Mouse (Mus musculus) C2C12 (cell line): ENCODE data around the gene Mrpl49. TPM values are rescaled to one million over a fixed set of nuclear protein-coding genes. Genes with fewer than 3 reads are reported as not detected.
A peak's percentile ranks its signal among the peaks of the same experiment; 100 is the strongest.

Experiments
- H3K27me3 ChIP-seq: one replicate; pipeline ENCODE4 v1.6.1; 2011; ENCODE audit not compliant: control insufficient read depth, insufficient read depth, insufficient read length
- H3K36me3 ChIP-seq: one replicate; pipeline ENCODE4 v1.6.1; 2011; ENCODE audit not compliant: control insufficient read depth, insufficient read depth
- H3K4me3 ChIP-seq: one replicate; pipeline ENCODE4 v1.5.1; 2011; ENCODE audit warnings: mild to moderate bottlenecking, control low read depth; ENCODE audit not compliant: poor library complexity, insufficient read depth, severe bottlenecking
- H3K79me2 ChIP-seq: one replicate; pipeline ENCODE4 v1.6.1; 2011; ENCODE audit not compliant: control insufficient read depth, insufficient read depth
- H3K79me3 ChIP-seq: one replicate; pipeline ENCODE4 v1.6.1; 2011; ENCODE audit warnings: low read depth, control low read depth
- H3ac ChIP-seq: one replicate; pipeline ENCODE3; 2011; ENCODE audit warnings: low read depth; ENCODE audit not compliant: control insufficient read depth, insufficient read length
- CEBPB ChIP-seq: IDR thresholded peaks from one replicate; pipeline ENCODE4 v1.6.1; 2011; ENCODE audit warnings: low read depth, mild to moderate bottlenecking, control low read depth, moderate library complexity
- CTCF ChIP-seq: IDR thresholded peaks from one replicate; pipeline ENCODE4 v1.5.1; 2011; ENCODE audit not compliant: control insufficient read depth, insufficient read depth, insufficient read length
- FOSL1 ChIP-seq: IDR thresholded peaks from one replicate; pipeline ENCODE4 v1.8.0; 2011; ENCODE audit warnings: mild to moderate bottlenecking, low read length; ENCODE audit not compliant: poor library complexity, insufficient read depth, severe bottlenecking
- MAX ChIP-seq: IDR thresholded peaks from one replicate; pipeline ENCODE4 v1.6.1; 2011; ENCODE audit warnings: mild to moderate bottlenecking, control low read depth
- MYOD1 ChIP-seq: IDR thresholded peaks from one replicate; pipeline ENCODE4 v1.6.1; 2011; ENCODE audit warnings: low read depth; ENCODE audit not compliant: control insufficient read depth, insufficient read length
- MYOG ChIP-seq: IDR thresholded peaks from one replicate; pipeline ENCODE4 v1.6.1; 2011; ENCODE audit not compliant: control insufficient read depth, insufficient read length; ENCODE audit errors: extremely low read depth
- USF1 ChIP-seq: IDR thresholded peaks from one replicate; pipeline ENCODE4 v1.6.1; 2011; ENCODE audit warnings: low read depth, mild to moderate bottlenecking, control low read depth, moderate library complexity
- polyA plus RNA-seq: library from polyadenylated mRNA; unstranded; fragments of >200 nt; fragmentation: generic; extraction: Trizol; gene quantifications from one replicate; pipeline ENCODE4 v1.2.1, GENCODE M21; 2012; ENCODE audit warnings: missing spikeins

Gene Mrpl49
- polyA plus RNA-seq, 1 experiment = 60.0 TPM

DNA sequence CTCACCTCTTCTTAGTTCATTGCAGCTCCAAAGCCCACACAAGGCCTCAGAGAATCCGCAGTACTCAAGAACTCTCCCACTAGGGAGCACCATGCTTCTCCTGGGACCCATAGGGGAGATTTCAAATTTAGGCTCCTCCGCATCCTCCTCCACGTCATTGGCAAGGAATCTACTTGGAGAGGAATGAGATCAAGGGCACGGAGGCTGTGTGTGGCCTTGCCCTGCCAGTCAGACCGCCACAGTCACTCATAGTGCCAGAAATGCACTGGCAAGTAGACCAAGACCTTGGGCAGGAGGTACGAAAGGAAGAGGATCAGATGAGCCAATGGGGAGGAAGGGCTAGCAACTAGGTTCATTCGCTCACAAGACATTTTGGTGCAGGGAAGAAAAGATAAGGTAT is 33.7 kb downstream of the Mrpl49 start:
- Histone ChIP-seq H3K79me2 (no peaks in the 10 kb centered on the region), H3K79me3 (no peaks in the 10 kb centered on the region), H3K4me3 (no peak overlapping the region), H3K36me3 (no peaks in the 10 kb centered on the region), H3K27me3 (peaks cover 29% of the 10 kb centered on the region), H3ac (no peak overlapping the region)
- no peak for TF ChIP-seq MYOD1
- TF ChIP-seq USF1 = no peak
- no peak for TF ChIP-seq MAX
- no peak for TF ChIP-seq CTCF
- TF ChIP-seq FOSL1 = no peak
- TF ChIP-seq MYOG = no peak
- no peak for TF ChIP-seq CEBPB

- Histone ChIP-seq H3ac (no peak overlapping the region), H3K79me3 (no peaks in the 10 kb centered on the region), H3K36me3 (no peaks in the 10 kb centered on the region), H3K4me3 (no peak overlapping the region), H3K27me3 (peaks cover 29% of the 10 kb centered on the region), H3K79me2 (no peaks in the 10 kb centered on the region)
- TF ChIP-seq MAX (no peak), MYOD1 (no peak), CTCF (no peak), USF1 (no peak), FOSL1 (no peak), MYOG (no peak), CEBPB (no peak)
These were observed 34.5 kb downstream of the Mrpl49 start for GRCm38 (mm10) chr19:6023059-6023458.

DNA sequence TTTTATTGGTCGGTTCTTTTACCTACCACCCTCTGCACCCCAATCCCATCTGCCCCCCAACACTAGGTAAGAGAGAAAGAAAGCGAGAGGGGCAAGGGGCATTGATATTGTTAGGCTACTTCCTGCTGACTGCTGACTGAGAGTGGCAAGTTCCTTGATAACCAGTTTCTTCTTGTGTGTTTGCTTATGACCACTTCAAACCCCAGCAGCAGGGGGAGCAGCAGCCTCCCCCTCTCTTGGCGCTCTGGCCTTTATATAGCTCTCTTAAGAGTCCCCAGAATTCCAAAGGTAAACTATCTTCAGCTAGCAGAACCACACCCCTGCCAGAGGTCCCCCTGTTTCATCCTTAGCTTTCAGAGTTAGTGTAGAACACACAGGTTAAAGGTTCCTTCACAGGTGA is 37.3 kb downstream of the Mrpl49 start:
- H3K36me3 ChIP-seq = no peaks in the 10 kb centered on the region
- TF ChIP-seq USF1 (no peak), CTCF (no peak), CEBPB (no peak), MAX (no peak), MYOG (no peak), MYOD1 (no peak), FOSL1 (no peak)
- H3K79me2 ChIP-seq = no peaks in the 10 kb centered on the region

GRCm38 (mm10) chr19:6018142-6019089 is 39.2 kb downstream of the Mrpl49 start:
- no peak overlapping the region for H3K4me3 ChIP-seq
- H3K79me2 ChIP-seq = peaks cover 12% of the 10 kb centered on the region
- H3K79me3 ChIP-seq = no peaks in the 10 kb centered on the region
- no peaks in the 10 kb centered on the region for H3K36me3 ChIP-seq
- peaks cover 10% of the 10 kb centered on the region for H3K27me3 ChIP-seq
- no peak overlapping the region for H3ac ChIP-seq
- TF ChIP-seq USF1 (peak; percentile 85), MAX (no peak), CTCF (peak; percentile 64)

More for the DNA sequence above, 37.3 kb downstream of the Mrpl49 start:
- Histone ChIP-seq H3K4me3 (no peak overlapping the region), H3ac (no peak overlapping the region), H3K79me3 (no peaks in the 10 kb centered on the region), H3K27me3 (peaks cover 24% of the 10 kb centered on the region)

GRCm38 (mm10) chr19:6016532-6016931 is 41.1 kb downstream of the Mrpl49 start:
- Histone ChIP-seq H3K79me3 (no peaks in the 10 kb centered on the region), H3ac (no peak overlapping the region), H3K79me2 (peaks cover 15% of the 10 kb centered on the region), H3K36me3 (no peaks in the 10 kb centered on the region), H3K27me3 (no peaks in the 10 kb centered on the region), H3K4me3 (no peak overlapping the region)
- TF ChIP-seq FOSL1 (no peak), CEBPB (no peak), MYOG (no peak), MAX (no peak), MYOD1 (no peak), USF1 (no peak), CTCF (no peak)
